8 mouse cellular contexts compared by ENCODE assay signal in the genomic region with DNA sequence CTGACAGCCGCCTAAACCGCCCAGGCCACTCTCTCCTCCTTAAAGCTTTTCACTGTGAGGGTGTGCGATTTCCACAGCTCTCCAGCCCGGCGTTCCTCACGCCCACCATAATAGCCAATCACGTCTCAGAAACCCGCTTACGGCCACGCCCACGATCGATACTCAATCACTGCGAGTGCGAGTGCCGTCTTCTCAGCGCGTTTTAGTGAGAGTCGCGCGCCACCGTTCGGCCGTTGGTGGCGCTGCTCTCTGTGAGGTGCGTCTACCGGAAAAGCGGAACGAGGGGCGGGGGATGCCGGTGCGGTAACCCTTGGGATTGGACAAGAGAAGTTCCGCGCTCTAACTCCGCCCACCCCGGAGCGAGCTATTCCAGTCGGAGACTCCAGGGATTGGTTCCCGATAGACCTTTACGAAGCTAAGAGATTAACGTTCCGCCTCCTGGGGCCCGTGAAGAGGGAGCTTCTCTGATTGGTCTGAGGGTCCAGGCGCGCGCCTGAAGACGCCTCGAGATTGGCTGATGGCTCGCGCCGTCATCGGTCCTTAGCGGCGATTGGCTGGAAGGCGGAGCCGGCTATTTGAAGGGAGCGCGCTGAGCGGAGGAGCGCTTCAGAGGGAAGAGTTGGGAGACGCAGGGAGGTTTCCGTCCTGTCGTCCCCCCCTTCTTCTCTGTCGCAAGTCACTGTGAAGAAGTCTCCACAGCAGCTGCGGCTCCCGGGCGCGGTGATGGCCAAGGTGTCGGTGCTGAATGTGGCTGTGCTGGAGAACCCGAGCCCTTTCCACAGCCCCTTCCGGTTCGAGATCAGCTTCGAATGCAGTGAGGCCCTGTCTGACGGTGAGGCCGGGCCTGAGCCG. TPM values are rescaled to one million over a fixed set of nuclear protein-coding genes. Genes with fewer than 3 reads are reported as not detected.
DNase-seq lines count a peak whose midpoint lies in the region; ATAC-seq and TF ChIP-seq lines count a peak whose summit lies in the region.

A gene (minus strand): TSS at position 100 of the 852 bp plus-strand sequence.
A gene (plus strand): TSS at position 402 of the 852 bp plus-strand sequence.

- TF ChIP-seq CTCF in E14TG2a.4 (conservative IDR thresholded peaks at IDR 0.05; ENCODE audit: low read length): peak; percentile 25; the same call in 1 of the 2 replicates
- peak; percentile 94 for TF ChIP-seq CTCF in heart, postnatal 0 days (IDR thresholded peaks at IDR 0.05; ENCODE audit: low read depth)
- peak; percentile 76; the same call in 1 of the 2 replicates for TF ChIP-seq CTCF in testis, adult 2 months (IDR thresholded peaks at IDR 0.05; ENCODE audit: control insufficient read depth, insufficient read depth, insufficient replicate concordance, low read depth, low read length)

- TF ChIP-seq POLR2A in testis, adult 2 months (IDR thresholded peaks at IDR 0.05; ENCODE audit: control insufficient read depth, low read depth, low read length): peak; percentile 72

- peak; percentile 100 for DNase-seq in c-Kit-positive CD71-positive TER-119-positive erythroid progenitor cells, embryonic 14.5 days (ENCODE audit: low spot score)
- DNase-seq in heart, postnatal 0 days (ENCODE audit: low spot score): peak; percentile 100
- DNase-seq in kidney, postnatal 4 days: peak; percentile 99 to 100

- no peak; the same call in 1 of the 2 replicates for TF ChIP-seq EP300 in heart, postnatal 0 days (IDR thresholded peaks at IDR 0.05; ENCODE audit: low read depth)

- peaks cover 24% of the 10 kb centered on the region for H3K4me1 ChIP-seq in E14TG2a.4 (replicated peaks; ENCODE audit: low read depth, low read length)
- H3K4me1 ChIP-seq in forebrain, embryonic 12.5 days: peaks cover 23% of the 10 kb centered on the region
- peaks cover 12% of the 10 kb centered on the region for H3K4me1 ChIP-seq in heart, postnatal 0 days (ENCODE audit: control insufficient read depth, insufficient read depth)
- H3K4me1 ChIP-seq in liver, embryonic 16.5 days (ENCODE audit: control insufficient read depth, low read depth, low read length): peaks cover 19% of the 10 kb centered on the region
- H3K4me1 ChIP-seq in neural tube, embryonic 13.5 days (replicated peaks): peaks cover 16% of the 10 kb centered on the region
- H3K4me1 ChIP-seq in testis, adult 2 months (ENCODE audit: control insufficient read depth, insufficient read depth, low read length): peaks cover 4% of the 10 kb centered on the region; the same call in 1 of the 2 replicates

- H3K9me3 ChIP-seq in E14TG2a.4 (ENCODE audit: low read length): no peaks in the 10 kb centered on the region
- no peaks in the 10 kb centered on the region for H3K9me3 ChIP-seq in forebrain, embryonic 12.5 days
- H3K9me3 ChIP-seq in heart, postnatal 0 days (replicated peaks; ENCODE audit: control insufficient read depth, low read length): no peaks in the 10 kb centered on the region
- H3K9me3 ChIP-seq in liver, embryonic 16.5 days (replicated peaks; ENCODE audit: control insufficient read depth, low read length): no peaks in the 10 kb centered on the region
- no peaks in the 10 kb centered on the region for H3K9me3 ChIP-seq in neural tube, embryonic 13.5 days

- H3K27me3 ChIP-seq in E14TG2a.4 (ENCODE audit: insufficient read depth, low read length): no peaks in the 10 kb centered on the region; the same call in 1 of the 2 replicates
- no peaks in the 10 kb centered on the region for H3K27me3 ChIP-seq in forebrain, embryonic 12.5 days
- H3K27me3 ChIP-seq in heart, postnatal 0 days (ENCODE audit: control insufficient read depth, insufficient read depth, low read length): no peaks in the 10 kb centered on the region
- H3K27me3 ChIP-seq in liver, embryonic 16.5 days (ENCODE audit: control insufficient read depth, insufficient read depth, low read depth, low read length): no peaks in the 10 kb centered on the region
- H3K27me3 ChIP-seq in neural tube, embryonic 13.5 days: no peaks in the 10 kb centered on the region
- H3K27me3 ChIP-seq in testis, adult 2 months (ENCODE audit: control insufficient read depth, insufficient read depth, low read length): no peaks in the 10 kb centered on the region

- 0 out of 2 replicates have a peak within 1 kb of the TSS, but pooled peaks have one; percentile 32 for H3K27ac ChIP-seq in forebrain, embryonic 12.5 days
- H3K27ac ChIP-seq in heart, postnatal 0 days (ENCODE audit: low read depth): peak within 1 kb of the TSS; percentile 46
- peak within 1 kb of the TSS; percentile 78 for H3K27ac ChIP-seq in liver, embryonic 16.5 days (ENCODE audit: low read length)
- peak within 1 kb of the TSS; percentile 74 for H3K27ac ChIP-seq in neural tube, embryonic 13.5 days (replicated peaks)
- peak within 1 kb of the TSS; percentile 99 for H3K27ac ChIP-seq in testis, adult 2 months (ENCODE audit: control insufficient read depth, insufficient read depth, low read depth, low read length)

- H3K4me2 ChIP-seq in forebrain, embryonic 12.5 days: peak within 1 kb of the TSS; percentile 91
- H3K4me2 ChIP-seq in heart, postnatal 0 days (ENCODE audit: low read depth, low read length): peak within 1 kb of the TSS; percentile 82
- peak within 1 kb of the TSS; percentile 83 for H3K4me2 ChIP-seq in liver, embryonic 16.5 days (ENCODE audit: low read depth, low read length)
- H3K4me2 ChIP-seq in neural tube, embryonic 13.5 days: peak within 1 kb of the TSS; percentile 94

- ATAC-seq in forebrain, embryonic 12.5 days (ENCODE audit: low FRiP score): peak; percentile 99
- ATAC-seq in heart, postnatal 0 days (ENCODE audit: insufficient read depth, low read depth): peak; percentile 99
- peak; percentile 98 for ATAC-seq in liver, embryonic 16.5 days (ENCODE audit: low read depth)
- peak; percentile 100 for ATAC-seq in neural tube, embryonic 13.5 days (ENCODE audit: low read depth)

- H3K4me3 ChIP-seq in E14TG2a.4 (replicated peaks; ENCODE audit: low read length): peak within 1 kb of the TSS; percentile 92
- peak within 1 kb of the TSS; percentile 72 for H3K4me3 ChIP-seq in forebrain, embryonic 12.5 days (replicated peaks)
- peak within 1 kb of the TSS; percentile 57 for H3K4me3 ChIP-seq in heart, postnatal 0 days (ENCODE audit: low read depth, low read length)
- H3K4me3 ChIP-seq in liver, embryonic 16.5 days (ENCODE audit: low read depth, low read length): peak within 1 kb of the TSS; percentile 83
- peak within 1 kb of the TSS; percentile 59 for H3K4me3 ChIP-seq in neural tube, embryonic 13.5 days
- peak within 1 kb of the TSS; percentile 98 for H3K4me3 ChIP-seq in testis, adult 2 months (ENCODE audit: control insufficient read depth, low read depth, low read length)

- under 1% methylated on average over 75 of the region's 75 CpGs for WGBS in forebrain, embryonic 12.5 days
- under 1% methylated on average over 75 of the region's 75 CpGs for WGBS in heart, postnatal 0 days
- WGBS in liver, embryonic 16.5 days (ENCODE audit: insufficient replicate concordance): under 1% methylated on average over 73 of the region's 75 CpGs
- WGBS in neural tube, embryonic 13.5 days: under 1% methylated on average over 75 of the region's 75 CpGs

- H3K36me3 ChIP-seq in E14TG2a.4 (ENCODE audit: insufficient read depth, low read length): peaks cover 24% of the 10 kb centered on the region
- H3K36me3 ChIP-seq in forebrain, embryonic 12.5 days (replicated peaks): no peaks in the 10 kb centered on the region
- no peaks in the 10 kb centered on the region for H3K36me3 ChIP-seq in heart, postnatal 0 days (replicated peaks; ENCODE audit: control insufficient read depth, insufficient read depth, low read length)
- H3K36me3 ChIP-seq in liver, embryonic 16.5 days (ENCODE audit: control insufficient read depth, insufficient read depth): peaks cover 2% of the 10 kb centered on the region; the same call in 1 of the 2 replicates
- no peaks in the 10 kb centered on the region for H3K36me3 ChIP-seq in neural tube, embryonic 13.5 days
- peaks cover 2% of the 10 kb centered on the region for H3K36me3 ChIP-seq in testis, adult 2 months (ENCODE audit: control insufficient read depth, insufficient read depth, low read length)

- H3K9ac ChIP-seq in forebrain, embryonic 12.5 days: peak within 1 kb of the TSS; percentile 69
- H3K9ac ChIP-seq in heart, postnatal 0 days (replicated peaks; ENCODE audit: low read depth, low read length): peak within 1 kb of the TSS; percentile 43
- peak within 1 kb of the TSS; percentile 80 for H3K9ac ChIP-seq in liver, embryonic 16.5 days (ENCODE audit: low read depth, low read length)
- H3K9ac ChIP-seq in neural tube, embryonic 13.5 days: peak within 1 kb of the TSS; percentile 69

RNA-seq across cellular contexts. Expression of the first gene that starts in this region (rescaled TPM):
- 0.88 and 0.90 TPM in 2 replicates for polyA plus RNA-seq in forebrain, embryonic 12.5 days (2016; fragmentation: Nextera tagmentation; extraction: Ambion mirVana)
- 0.08 and 1.3 TPM in 2 replicates for total RNA-seq in heart, postnatal 0 days (2014; rRNA removed; ENCODE audit: low replicate concordance)
- 0.41 and 0.42 TPM in 2 replicates for polyA plus RNA-seq in heart, postnatal 0 days (2015; fragmentation: Nextera tagmentation; extraction: Ambion mirVana)
- polyA plus RNA-seq in liver, embryonic 16.5 days (2015; fragmentation: Nextera tagmentation; extraction: Ambion mirVana): 0.41 and 0.43 TPM in 2 replicates
- polyA plus RNA-seq in neural tube, embryonic 13.5 days (2015; fragmentation: Nextera tagmentation; extraction: Ambion mirVana): 0.62 and 0.77 TPM in 2 replicates
- 14.9 and 15.2 TPM in 2 replicates for polyA plus RNA-seq in testis, adult 2 months (2012; rRNA removed)

RNA-seq across cellular contexts. Expression of the second gene that starts in this region (rescaled TPM):
- polyA plus RNA-seq in forebrain, embryonic 12.5 days (2016; fragmentation: Nextera tagmentation; extraction: Ambion mirVana): 59.0 and 61.0 TPM in 2 replicates
- total RNA-seq in heart, postnatal 0 days (2014; rRNA removed; ENCODE audit: low replicate concordance): 109 and 155 TPM in 2 replicates
- 19.2 and 21.5 TPM in 2 replicates for polyA plus RNA-seq in heart, postnatal 0 days (2015; fragmentation: Nextera tagmentation; extraction: Ambion mirVana)
- 108 and 110 TPM in 2 replicates for polyA plus RNA-seq in liver, embryonic 16.5 days (2015; fragmentation: Nextera tagmentation; extraction: Ambion mirVana)
- polyA plus RNA-seq in neural tube, embryonic 13.5 days (2015; fragmentation: Nextera tagmentation; extraction: Ambion mirVana): 12.7 and 14.6 TPM in 2 replicates
- polyA plus RNA-seq in testis, adult 2 months (2012; rRNA removed): 65.0 and 73.8 TPM in 2 replicates

Comparison
In these comparisons a context has a peak if more than half of its experiments do, and no peak if none do; other contexts are left out.
1. Peak in every context shown above with its lines: DNase-seq, ATAC-seq, H3K4me3 ChIP-seq and H3K27ac ChIP-seq.
2. CTCF ChIP-seq: peak in every context shown above with its lines; median percentile 94 in heart, postnatal 0 days; 76 in testis, adult 2 months; 25 in E14TG2a.4.
3. H3K27ac ChIP-seq: peak in every context shown above with its lines; median percentile 99 in testis, adult 2 months; 78 in liver, embryonic 16.5 days; 74 in neural tube, embryonic 13.5 days; 46 in heart, postnatal 0 days; 32 in forebrain, embryonic 12.5 days.